Mouse (Mus musculus): ENCODE data around the gene Hcrtr2. TPM values are rescaled to one million over a fixed set of nuclear protein-coding genes. Genes with fewer than 3 reads are reported as not detected.

Gene Hcrtr2
- total RNA-seq, 1 experiment, result 0.31 TPM

DNA sequence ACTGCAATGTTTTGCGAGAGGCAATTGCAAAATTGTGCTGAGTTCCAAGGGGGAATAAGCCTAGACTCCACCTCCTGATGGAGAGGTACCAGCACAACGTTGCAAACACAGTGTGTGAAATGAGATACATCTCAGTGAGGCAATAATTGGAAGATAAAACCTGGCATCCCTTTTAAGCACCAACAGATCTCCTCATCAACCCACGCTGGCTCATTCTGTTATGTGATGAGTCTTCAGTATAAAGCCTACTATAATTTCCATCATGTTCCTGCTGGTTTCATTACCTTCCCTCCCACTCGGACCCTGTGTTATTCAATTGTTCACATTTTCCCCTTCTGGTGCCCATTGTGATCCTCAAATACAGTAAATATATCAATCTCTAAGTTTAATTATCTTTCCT is 109.0 kb downstream of the Hcrtr2 start:
- no peak for TF ChIP-seq CHD2 (IDR thresholded peaks at IDR 0.05; ENCODE audit: low read depth, low read length)
- TF ChIP-seq ZNF384 (IDR thresholded peaks at IDR 0.05; ENCODE audit: low read depth, low read length), result no peak
- TF ChIP-seq MAFK (IDR thresholded peaks at IDR 0.05; ENCODE audit: insufficient read depth, low read depth, low read length), result no peak
- no peak for TF ChIP-seq ZC3H11A (IDR thresholded peaks at IDR 0.05; ENCODE audit: borderline replicate concordance, low read depth, low read length)
- no peak for TF ChIP-seq HCFC1 (IDR thresholded peaks at IDR 0.05; ENCODE audit: borderline replicate concordance, insufficient read depth, low read length)
- in situ Hi-C loops (cut with MboI; ENCODE audit: low sequenced_read_pairs in 2 of 2, unreplicated experiment in 2 of 2), result no loop called here
- H3K27ac ChIP-seq (ENCODE audit: insufficient read depth, low read depth, low read length, poor library complexity, severe bottlenecking), result no peak overlapping the region

DNA sequence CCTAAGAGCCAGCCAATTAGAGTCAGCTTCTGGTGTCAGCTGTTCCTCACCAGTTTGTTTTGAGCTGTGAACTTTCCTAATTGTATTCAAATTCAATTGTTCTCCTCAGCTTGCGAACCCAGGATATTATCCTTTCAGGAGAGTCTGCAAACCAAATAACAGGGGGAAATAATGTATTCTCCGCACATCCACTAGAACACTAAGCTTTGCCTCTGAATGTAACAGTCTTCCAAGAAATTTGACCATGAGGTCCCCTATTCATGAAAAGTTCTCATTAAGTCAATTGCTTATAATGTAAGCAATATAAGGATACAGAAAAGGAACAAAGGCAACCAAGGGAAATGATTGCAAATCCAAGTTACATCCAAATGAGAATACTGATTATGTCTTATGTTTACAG is 110.1 kb downstream of the Hcrtr2 start, which contains the start of gene Gfral:
Gene Gfral (minus strand): TSS at position 101 of the 400 bp plus-strand sequence.
- Histone ChIP-seq H3K4me1 (ENCODE audit: control insufficient read depth in 2 of 2, insufficient read depth in 2 of 2, low read length in 2 of 2, poor library complexity in 1 of 2) (no peaks in the 10 kb centered on the region), H3K4me3 (ENCODE audit: insufficient read depth in 1 of 2, low read depth in 1 of 2, low read length in 2 of 2, poor library complexity in 1 of 2, severe bottlenecking in 1 of 2) (no peak within 1 kb of the TSS), H3K9me3 (ENCODE audit: control insufficient read depth, insufficient read depth, low read depth, low read length) (no peaks in the 10 kb centered on the region), H3K36me3 (ENCODE audit: control insufficient read depth, insufficient read depth, low read length, poor library complexity, severe bottlenecking) (no peaks in the 10 kb centered on the region), H3K9ac (ENCODE audit: insufficient read depth, low read depth, low read length, poor library complexity, severe bottlenecking) (no peak within 1 kb of the TSS), H3K27ac (ENCODE audit: insufficient read depth, low read depth, low read length, poor library complexity, severe bottlenecking) (no peak within 1 kb of the TSS)
- TF ChIP-seq HCFC1 (IDR thresholded peaks at IDR 0.05; ENCODE audit: borderline replicate concordance, insufficient read depth, low read length), result no peak
- no peak for DNase-seq (ENCODE audit: low read depth, low spot score)
- in situ Hi-C loops (cut with MboI; ENCODE audit: low sequenced_read_pairs in 2 of 2, unreplicated experiment in 2 of 2), result no loop called here

More for the DNA sequence above, 109.0 kb downstream of the Hcrtr2 start:
- no peak for DNase-seq (ENCODE audit: low read depth, low spot score)
- H3K9me3 ChIP-seq (ENCODE audit: control insufficient read depth, insufficient read depth, low read depth, low read length), result no peaks in the 10 kb centered on the region
- no peaks in the 10 kb centered on the region for H3K4me1 ChIP-seq (ENCODE audit: control insufficient read depth in 2 of 2, insufficient read depth in 2 of 2, low read length in 2 of 2, poor library complexity in 1 of 2)
- H3K36me3 ChIP-seq (ENCODE audit: control insufficient read depth, insufficient read depth, low read length, poor library complexity, severe bottlenecking), result no peaks in the 10 kb centered on the region
- H3K4me3 ChIP-seq (ENCODE audit: insufficient read depth in 1 of 2, low read depth in 1 of 2, low read length in 2 of 2, poor library complexity in 1 of 2, severe bottlenecking in 1 of 2), result no peak overlapping the region
- no peak overlapping the region for H3K9ac ChIP-seq (ENCODE audit: insufficient read depth, low read depth, low read length, poor library complexity, severe bottlenecking)

DNA sequence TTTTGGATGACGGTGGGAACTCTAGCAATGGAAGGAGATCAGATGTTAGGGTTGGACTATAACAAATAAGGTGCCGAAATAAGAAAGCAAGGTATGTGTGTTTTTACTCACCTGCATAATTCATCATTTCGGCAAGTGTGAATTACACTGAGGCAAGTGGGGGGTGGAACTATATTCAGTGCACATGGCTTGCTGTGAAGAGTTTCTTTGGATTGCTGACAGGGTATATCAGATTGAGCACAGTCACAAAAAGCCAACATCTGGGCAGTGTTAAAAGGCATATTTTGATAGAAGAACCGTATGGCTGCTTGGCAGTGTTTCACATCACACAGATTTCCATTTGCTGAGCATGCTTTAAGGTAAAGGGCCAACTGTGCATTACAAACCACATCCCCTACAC is 126.7 kb downstream of the Hcrtr2 start:
- Histone ChIP-seq H3K4me3 (ENCODE audit: insufficient read depth in 1 of 2, low read depth in 1 of 2, low read length in 2 of 2, poor library complexity in 1 of 2, severe bottlenecking in 1 of 2) (no peak overlapping the region), H3K9me3 (ENCODE audit: control insufficient read depth, insufficient read depth, low read depth, low read length) (no peaks in the 10 kb centered on the region), H3K27ac (ENCODE audit: insufficient read depth, low read depth, low read length, poor library complexity, severe bottlenecking) (no peak overlapping the region), H3K4me1 (ENCODE audit: control insufficient read depth in 2 of 2, insufficient read depth in 2 of 2, low read length in 2 of 2, poor library complexity in 1 of 2) (no peaks in the 10 kb centered on the region), H3K36me3 (ENCODE audit: control insufficient read depth, insufficient read depth, low read length, poor library complexity, severe bottlenecking) (no peaks in the 10 kb centered on the region), H3K9ac (ENCODE audit: insufficient read depth, low read depth, low read length, poor library complexity, severe bottlenecking) (no peak overlapping the region)
- in situ Hi-C loops (cut with MboI; ENCODE audit: low sequenced_read_pairs in 2 of 2, unreplicated experiment in 2 of 2), result no loop called here
- TF ChIP-seq ZC3H11A (IDR thresholded peaks at IDR 0.05; ENCODE audit: borderline replicate concordance, low read depth, low read length), result no peak
- no peak for TF ChIP-seq HCFC1 (IDR thresholded peaks at IDR 0.05; ENCODE audit: borderline replicate concordance, insufficient read depth, low read length)
- no peak for TF ChIP-seq CHD2 (IDR thresholded peaks at IDR 0.05; ENCODE audit: low read depth, low read length)
- TF ChIP-seq MAFK (IDR thresholded peaks at IDR 0.05; ENCODE audit: insufficient read depth, low read depth, low read length), result no peak
- TF ChIP-seq ZNF384 (IDR thresholded peaks at IDR 0.05; ENCODE audit: low read depth, low read length), result no peak
- DNase-seq (ENCODE audit: low read depth, low spot score), result no peak

DNA sequence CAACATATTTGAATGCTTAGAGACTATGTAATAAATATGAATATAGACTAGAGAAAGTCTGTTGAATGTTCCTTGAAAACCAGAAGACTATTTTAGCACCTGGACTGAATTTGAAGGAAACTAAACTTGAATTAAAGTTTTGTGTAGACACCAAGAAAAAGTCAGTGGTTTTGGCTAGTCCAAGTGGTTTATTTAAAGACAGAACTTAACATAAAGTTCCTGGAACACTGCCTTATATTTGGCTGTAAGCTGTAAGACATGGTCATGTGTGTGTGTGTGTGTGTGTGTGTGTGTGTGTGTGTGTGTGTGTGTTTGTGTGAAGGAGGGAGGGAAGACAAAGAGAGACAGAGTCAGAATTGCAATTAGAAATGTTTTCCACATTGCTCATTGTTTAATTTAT is 144.4 kb downstream of the Hcrtr2 start:
- no peak for TF ChIP-seq ZC3H11A (IDR thresholded peaks at IDR 0.05; ENCODE audit: borderline replicate concordance, low read depth, low read length)
- no peak for TF ChIP-seq MAFK (IDR thresholded peaks at IDR 0.05; ENCODE audit: insufficient read depth, low read depth, low read length)
- TF ChIP-seq HCFC1 (IDR thresholded peaks at IDR 0.05; ENCODE audit: borderline replicate concordance, insufficient read depth, low read length), result no peak
- no peak for TF ChIP-seq ZNF384 (IDR thresholded peaks at IDR 0.05; ENCODE audit: low read depth, low read length)
- no peak for TF ChIP-seq CHD2 (IDR thresholded peaks at IDR 0.05; ENCODE audit: low read depth, low read length)
- in situ Hi-C loops (cut with MboI; ENCODE audit: low sequenced_read_pairs in 2 of 2, unreplicated experiment in 2 of 2), result no loop called here
- no peak for DNase-seq (ENCODE audit: low read depth, low spot score)

More for the DNA sequence above, 144.4 kb downstream of the Hcrtr2 start:
- no peaks in the 10 kb centered on the region for H3K9me3 ChIP-seq (ENCODE audit: control insufficient read depth, insufficient read depth, low read depth, low read length)
- no peaks in the 10 kb centered on the region for H3K36me3 ChIP-seq (ENCODE audit: control insufficient read depth, insufficient read depth, low read length, poor library complexity, severe bottlenecking)
- H3K9ac ChIP-seq (ENCODE audit: insufficient read depth, low read depth, low read length, poor library complexity, severe bottlenecking), result no peak overlapping the region
- no peak overlapping the region for H3K27ac ChIP-seq (ENCODE audit: insufficient read depth, low read depth, low read length, poor library complexity, severe bottlenecking)
- no peaks in the 10 kb centered on the region for H3K4me1 ChIP-seq (ENCODE audit: control insufficient read depth in 2 of 2, insufficient read depth in 2 of 2, low read length in 2 of 2, poor library complexity in 1 of 2)
- H3K4me3 ChIP-seq (ENCODE audit: insufficient read depth in 1 of 2, low read depth in 1 of 2, low read length in 2 of 2, poor library complexity in 1 of 2, severe bottlenecking in 1 of 2), result no peak overlapping the region

Other genes with a start within 250 kb of the Hcrtr2 start
- gene Gfral, start 110.2 kb downstream of the Hcrtr2 start, total RNA-seq (2012; rRNA removed), result not detected in 2 replicates
- 0.76 and 0.90 TPM in 2 replicates for gene Fam83b, start 243.3 kb upstream of the Hcrtr2 start, total RNA-seq (2012; rRNA removed)

All from ES-E14 (cell line).